Mouse (Mus musculus): Measurements from ENCODE around the gene Gpc4.

GRCm38 (mm10) chrX:52052011-52052410, 113.0 kb downstream of the Gpc4 start:
- no peak for TF ChIP-seq RCOR1 (IDR thresholded peaks at IDR 0.05; ENCODE audit: low read depth, low read length)
- TF ChIP-seq CTCF (IDR thresholded peaks at IDR 0.05 in 2 of 3, conservative IDR thresholded peaks at IDR 0.05 in 1 of 3; ENCODE audit: control insufficient read depth in 1 of 3, insufficient read depth in 1 of 3, low read depth in 2 of 3, low read length in 3 of 3, poor library complexity in 1 of 3, severe bottlenecking in 1 of 3) = no peak
- no peak for TF ChIP-seq POLR2A (IDR thresholded peaks at IDR 0.05; ENCODE audit: control insufficient read depth in 1 of 2, insufficient read depth in 1 of 2, low read depth in 1 of 2, low read length in 2 of 2, poor library complexity in 1 of 2)

All from MEL (cell line).